Mouse (Mus musculus) CH12.LX (cell line): ENCODE data around the gene Gm45713. TPM values are rescaled to one million over a fixed set of nuclear protein-coding genes. Genes with fewer than 3 reads are reported as not detected.

Experiments
- DNase-seq: peaks from one replicate; pipeline ENCODE4 v3.0.0-alpha.2; 2013; ENCODE audit errors: extremely low read depth
- H3K27ac ChIP-seq: 2 replicates; pipeline ENCODE4 v1.5.1; 2012; ENCODE audit warnings: low read depth, mild to moderate bottlenecking, control low read depth, moderate library complexity; ENCODE audit not compliant: insufficient read depth
- H3K27me3 ChIP-seq: replicated peaks from 2 replicates; pipeline ENCODE3; 2012; ENCODE audit warnings: inconsistent platforms
- H3K36me3 ChIP-seq, 2 experiments: replicated peaks in 1 of 2; 2 replicates each; pipeline versions ENCODE3 to v1.6.1; 2012; ENCODE audit warnings: inconsistent platforms in 1 of 2, low read length in 1 of 2, mild to moderate bottlenecking in 1 of 2, mixed read lengths in 1 of 2, moderate library complexity in 1 of 2; ENCODE audit not compliant: control insufficient read depth in 1 of 2, insufficient read depth in 1 of 2
- H3K4me1 ChIP-seq, 2 experiments: 2 replicates each; pipeline ENCODE4 v1.6.1; 2012; ENCODE audit warnings: inconsistent platforms in 1 of 2, moderate library complexity in 1 of 2; ENCODE audit not compliant: insufficient read depth in 2 of 2, control insufficient read depth in 1 of 2
- H3K4me2 ChIP-seq: 2 replicates; pipeline ENCODE4 v1.6.1; 2012; ENCODE audit warnings: low read depth, mild to moderate bottlenecking, control low read depth; ENCODE audit not compliant: poor library complexity, insufficient read depth, severe bottlenecking
- H3K4me3 ChIP-seq, 3 experiments: fragments of 150-350 bp in 1 of 3; sonication (generic) in 1 of 3; replicated peaks in 1 of 3; 2 replicates each; pipeline versions ENCODE3 to v1.5.1; 2011 to 2012; ENCODE audit warnings: low read depth in 2 of 3, low read length in 2 of 3, mild to moderate bottlenecking in 2 of 3, moderate library complexity in 2 of 3, control low read depth in 1 of 3, improper control_type of control experiment in 1 of 3, inconsistent platforms in 1 of 3, mixed read lengths in 1 of 3; ENCODE audit not compliant: poor library complexity in 1 of 3
- H3K79me2 ChIP-seq: replicated peaks from 2 replicates; pipeline ENCODE4 v1.6.1; 2012; ENCODE audit warnings: mild to moderate bottlenecking, moderate library complexity; ENCODE audit not compliant: control insufficient read depth, poor library complexity, insufficient read depth, severe bottlenecking; ENCODE audit errors: extremely low read depth
- H3K9ac ChIP-seq: 2 replicates; pipeline ENCODE4 v1.6.1; 2012; ENCODE audit warnings: low read depth, mild to moderate bottlenecking, control low read depth, moderate library complexity; ENCODE audit not compliant: insufficient read depth
- H3K9me3 ChIP-seq: replicated peaks from 2 replicates; pipeline ENCODE3; 2012; ENCODE audit warnings: low read length, inconsistent platforms, mixed read lengths
- BHLHE40 ChIP-seq: IDR thresholded peaks from 2 replicates; pipeline ENCODE4 v1.6.1; 2011; ENCODE audit warnings: mild to moderate bottlenecking, low read depth, low read length, improper control_type of control experiment
- CHD1 ChIP-seq: IDR thresholded peaks from 2 replicates; pipeline ENCODE4 v1.6.1; 2012; ENCODE audit warnings: low read depth, low read length, improper control_type of control experiment, inconsistent platforms
- CTCF ChIP-seq, 2 experiments: IDR thresholded peaks in 1 of 2; conservative IDR thresholded peaks in 1 of 2; 2 replicates each; pipeline ENCODE4 v1.5.1; 2011 to 2012; ENCODE audit warnings: low read depth in 2 of 2, low read length in 2 of 2, improper control_type of control experiment in 1 of 2, inconsistent platforms in 1 of 2, mild to moderate bottlenecking in 1 of 2, moderate library complexity in 1 of 2
- ELF1 ChIP-seq: IDR thresholded peaks from 2 replicates; pipeline ENCODE4 v1.6.1; 2014; ENCODE audit warnings: low read depth, mild to moderate bottlenecking, inconsistent platforms, low read length, improper control_type of control experiment
- EP300 ChIP-seq: IDR thresholded peaks from 2 replicates; pipeline ENCODE4 v1.6.1; 2011; ENCODE audit warnings: low read length, improper control_type of control experiment
- ETS1 ChIP-seq: conservative IDR thresholded peaks from 2 replicates; pipeline ENCODE4 v1.6.1; 2012; ENCODE audit warnings: low read depth, mild to moderate bottlenecking, inconsistent platforms, low read length, improper control_type of control experiment, moderate library complexity
- GABPA ChIP-seq: IDR thresholded peaks from 2 replicates; pipeline ENCODE4 v1.6.1; 2012; ENCODE audit warnings: low read depth, low read length, improper control_type of control experiment, inconsistent platforms; ENCODE audit not compliant: insufficient replicate concordance
- HCFC1 ChIP-seq: IDR thresholded peaks from 2 replicates; pipeline ENCODE4 v1.6.1; 2012; ENCODE audit warnings: low read depth, mild to moderate bottlenecking, inconsistent platforms, low read length, improper control_type of control experiment
- MAX ChIP-seq: IDR thresholded peaks from 2 replicates; pipeline ENCODE4 v1.6.1; 2011; ENCODE audit warnings: low read length, improper control_type of control experiment
- MAZ ChIP-seq: IDR thresholded peaks from 2 replicates; pipeline ENCODE4 v1.6.1; 2012; ENCODE audit warnings: low read depth, mild to moderate bottlenecking, inconsistent platforms, low read length, improper control_type of control experiment, moderate library complexity
- MEF2A ChIP-seq: IDR thresholded peaks from 2 replicates; pipeline ENCODE4 v1.6.1; 2014; ENCODE audit warnings: low read depth, mild to moderate bottlenecking, inconsistent platforms, low read length, improper control_type of control experiment, borderline replicate concordance
- NELFE ChIP-seq: IDR thresholded peaks from 2 replicates; pipeline ENCODE4 v1.6.1; 2011; ENCODE audit warnings: low read depth, low read length, improper control_type of control experiment
- NRF1 ChIP-seq: IDR thresholded peaks from 2 replicates; pipeline ENCODE4 v1.6.1; 2014; ENCODE audit warnings: low read depth, mild to moderate bottlenecking, inconsistent platforms, low read length, improper control_type of control experiment, moderate library complexity
- RCOR1 ChIP-seq: conservative IDR thresholded peaks from 2 replicates; pipeline ENCODE4 v1.6.1; 2012; ENCODE audit warnings: low read depth, mild to moderate bottlenecking, inconsistent platforms, low read length, improper control_type of control experiment
- SMC3 ChIP-seq: IDR thresholded peaks from 2 replicates; pipeline ENCODE4 v1.6.1; 2011; ENCODE audit warnings: low read depth, low read length, improper control_type of control experiment
- TBP ChIP-seq: conservative IDR thresholded peaks from 2 replicates; pipeline ENCODE4 v1.6.1; 2011; ENCODE audit warnings: low read depth, low read length, improper control_type of control experiment
- TCF12 ChIP-seq: IDR thresholded peaks from 2 replicates; pipeline ENCODE4 v1.6.1; 2014; ENCODE audit warnings: low read depth, mild to moderate bottlenecking, inconsistent platforms, low read length, improper control_type of control experiment
- UBTF ChIP-seq: IDR thresholded peaks from 2 replicates; pipeline ENCODE4 v1.6.1; 2012; ENCODE audit warnings: low read depth, mild to moderate bottlenecking, inconsistent platforms, low read length, improper control_type of control experiment, moderate library complexity
- USF2 ChIP-seq: conservative IDR thresholded peaks from 2 replicates; pipeline ENCODE4 v1.6.1; 2011; ENCODE audit warnings: low read depth, low read length, improper control_type of control experiment
- ZKSCAN1 ChIP-seq: IDR thresholded peaks from 2 replicates; pipeline ENCODE4 v1.6.1; 2012; ENCODE audit warnings: low read depth, inconsistent platforms, low read length, improper control_type of control experiment, borderline replicate concordance
- ZNF384 ChIP-seq: IDR thresholded peaks from 2 replicates; pipeline ENCODE4 v1.6.1; 2012; ENCODE audit warnings: low read depth, low read length, improper control_type of control experiment, inconsistent platforms
- dilution Hi-C: fragments of 300-500 bp; cut with MboI; formaldehyde crosslinking; loops from 2 replicates; pipeline ENCODE4 v1.14.3; 2020; ENCODE audit warnings: low sequenced_read_pairs; ENCODE audit not compliant: extremely low pct_unique_long_range_greater_than_20kb, extremely low pct_ligation_motif_present
- in situ Hi-C: fragments of 300-500 bp; cut with MboI; formaldehyde crosslinking; loops from 3 replicates; pipeline ENCODE4 v1.14.3; 2019; ENCODE audit warnings: low sequenced_read_pairs, low pct_ligation_motif_present, low pct_unique_long_range_greater_than_20kb, mixed read lengths
- polyA plus RNA-seq: library from polyadenylated mRNA; unstranded; fragments of >175 nt; gene quantifications from 2 replicates; pipeline ENCODE4 v1.2.1, GENCODE M21; 2012; ENCODE audit warnings: low read depth; ENCODE audit not compliant: insufficient read length
- total RNA-seq, 2 experiments: library from RNA; depleted of rRNA; stranded (reverse); fragments of 300-350 nt in 1 of 2; fragments of >200 nt in 1 of 2; gene quantifications; 2 replicates each; pipeline ENCODE4 v1.2.3; 2012 to 2014

The Gm45713 gene
- total and polyA plus RNA-seq, 3 experiments, result 2.2 TPM; not detected in 2

- Histone ChIP-seq H3K9ac (no peak overlapping the region), H3K9me3 (no peaks in the 10 kb centered on the region), H3K79me2 (no peaks in the 10 kb centered on the region), H3K4me1 (peaks cover 3 to 24% of the 10 kb centered on the region in 2 experiments), H3K27ac (no peak overlapping the region), H3K4me2 (no peak overlapping the region), H3K36me3 (no peaks in the 10 kb centered on the region), H3K4me3 (no peak overlapping the region), H3K27me3 (no peaks in the 10 kb centered on the region)
- DNase-seq, result peak; percentile 31
- TF ChIP-seq TBP, result no peak
- TF ChIP-seq CHD1, result no peak
- no peak for TF ChIP-seq ZNF384
- TF ChIP-seq ETS1, result no peak
- TF ChIP-seq BHLHE40, result no peak
- TF ChIP-seq GABPA, result no peak
- TF ChIP-seq EP300, result no peak
- TF ChIP-seq NELFE, result no peak
- no peak for TF ChIP-seq MEF2A
- TF ChIP-seq HCFC1, result no peak
- no peak for TF ChIP-seq SMC3
- no peak for TF ChIP-seq MAX
- no peak for TF ChIP-seq NRF1
- TF ChIP-seq RCOR1, result no peak
- no peak for TF ChIP-seq USF2
- TF ChIP-seq MAZ, result no peak
- no peak for TF ChIP-seq UBTF
- dilution Hi-C loops, result no loop called here
- in situ Hi-C loops, result no loop called here
These were observed 42.5 kb downstream of the Gm45713 start for GRCm38 (mm10) chr7:45093516-45093905.

GRCm38 (mm10) chr7:45092828-45093515, 43.1 kb downstream of the Gm45713 start:
- no peaks in the 10 kb centered on the region for H3K79me2 ChIP-seq
- H3K27me3 ChIP-seq, result no peaks in the 10 kb centered on the region
- H3K9ac ChIP-seq, result no peak overlapping the region
- H3K4me2 ChIP-seq, result no peak overlapping the region
- TF ChIP-seq ELF1 (no peak), TCF12 (no peak), HCFC1 (no peak), MAZ (no peak), NRF1 (no peak), CTCF (conservative IDR thresholded peaks at IDR 0.05 in 1 of 2, IDR thresholded peaks at IDR 0.05 in 1 of 2; ENCODE audit: low read depth in 2 of 2, low read length in 2 of 2) (no peak), ZKSCAN1 (no peak)
- H3K4me1 ChIP-seq, result peaks cover 3 to 22% of the 10 kb centered on the region in 2 experiments
- in situ Hi-C loops (no loop called here), dilution Hi-C loops (no loop called here)
- no peak for DNase-seq
- H3K36me3 ChIP-seq, result no peaks in the 10 kb centered on the region
- H3K9me3 ChIP-seq, result no peaks in the 10 kb centered on the region
- H3K27ac ChIP-seq, result no peak overlapping the region
- H3K4me3 ChIP-seq, result no peak overlapping the region
